Mouse (Mus musculus) layer of hippocampus, adult 9-11 months (tissue): ENCODE measurements around the gene Hist2h3c2.
A peak's percentile ranks its signal among the peaks of the same experiment; 100 is the strongest.
"Not testable (repeated sequence)": the region's sequence is repeated elsewhere in the genome, so short reads cannot be mapped to it uniquely, and the experiment has no call there.

Experiments
- DNase-seq: peaks from one replicate; pipeline ENCODE4 v3.0.0; 2022

Hist2h3c2 gene

DNA sequence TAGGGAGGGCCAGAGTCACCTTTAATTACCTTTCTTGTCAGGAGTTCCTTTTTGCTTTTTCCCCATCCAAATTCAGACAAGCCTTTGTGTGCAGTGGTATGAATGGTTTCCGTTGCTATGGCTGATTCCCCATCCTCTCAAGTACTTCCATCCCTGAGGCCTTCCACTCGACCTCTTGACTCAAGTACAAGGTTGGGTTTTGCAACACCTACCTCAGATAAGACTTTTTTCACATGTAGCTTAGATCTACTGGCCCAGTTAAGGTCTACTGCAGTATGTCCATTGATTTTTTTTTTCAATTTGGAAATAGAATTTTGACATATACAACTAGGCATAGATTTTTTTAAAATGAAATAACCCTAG lies 7.2 kb downstream of the Hist2h3c2 start:
- DNase-seq = no peak

GRCm38 (mm10) chr3:96230910-96231757 lies 7.8 kb downstream of the Hist2h3c2 start:
- no peak for DNase-seq

DNA sequence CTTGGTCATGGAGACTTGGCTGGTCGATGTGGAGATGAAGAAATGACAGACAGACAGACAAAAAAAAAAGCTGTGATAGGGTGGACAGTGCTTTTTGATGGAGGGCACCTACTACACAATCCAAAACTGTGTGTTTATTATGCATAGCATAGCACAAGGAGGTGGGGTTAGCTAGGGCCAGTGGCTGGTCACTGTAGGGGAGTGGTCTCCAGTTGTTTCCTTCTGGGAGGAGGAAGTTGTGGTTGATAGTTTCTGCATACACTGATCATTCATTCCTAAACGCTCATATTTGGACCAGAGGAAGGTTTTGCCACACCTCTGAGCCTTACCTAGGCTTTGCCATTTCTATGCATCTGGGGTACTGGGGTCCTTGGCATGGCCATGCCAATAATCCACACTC lies 8.5 kb downstream of the Hist2h3c2 start:
- DNase-seq = no peak

DNA sequence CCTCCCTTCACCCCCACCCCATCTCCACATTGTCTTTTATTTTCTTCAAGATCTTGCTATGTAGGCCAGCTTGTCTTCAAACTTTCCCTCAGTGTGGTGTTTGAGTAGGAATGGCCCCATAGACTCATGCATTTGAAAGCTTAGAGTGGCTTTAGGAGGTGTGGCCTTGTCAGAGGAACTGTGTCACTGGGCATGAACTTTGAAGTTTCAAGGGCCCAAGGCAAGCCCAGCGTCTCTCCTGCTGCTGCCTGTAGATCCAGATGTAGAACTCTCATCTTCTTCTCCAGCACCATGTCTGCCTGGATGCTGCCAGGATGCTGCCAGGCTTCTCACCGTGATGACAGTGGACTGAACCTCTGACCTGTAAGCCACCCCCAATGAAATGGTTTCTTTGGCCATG lies 10.1 kb downstream of the Hist2h3c2 start:
- DNase-seq = no peak

DNA sequence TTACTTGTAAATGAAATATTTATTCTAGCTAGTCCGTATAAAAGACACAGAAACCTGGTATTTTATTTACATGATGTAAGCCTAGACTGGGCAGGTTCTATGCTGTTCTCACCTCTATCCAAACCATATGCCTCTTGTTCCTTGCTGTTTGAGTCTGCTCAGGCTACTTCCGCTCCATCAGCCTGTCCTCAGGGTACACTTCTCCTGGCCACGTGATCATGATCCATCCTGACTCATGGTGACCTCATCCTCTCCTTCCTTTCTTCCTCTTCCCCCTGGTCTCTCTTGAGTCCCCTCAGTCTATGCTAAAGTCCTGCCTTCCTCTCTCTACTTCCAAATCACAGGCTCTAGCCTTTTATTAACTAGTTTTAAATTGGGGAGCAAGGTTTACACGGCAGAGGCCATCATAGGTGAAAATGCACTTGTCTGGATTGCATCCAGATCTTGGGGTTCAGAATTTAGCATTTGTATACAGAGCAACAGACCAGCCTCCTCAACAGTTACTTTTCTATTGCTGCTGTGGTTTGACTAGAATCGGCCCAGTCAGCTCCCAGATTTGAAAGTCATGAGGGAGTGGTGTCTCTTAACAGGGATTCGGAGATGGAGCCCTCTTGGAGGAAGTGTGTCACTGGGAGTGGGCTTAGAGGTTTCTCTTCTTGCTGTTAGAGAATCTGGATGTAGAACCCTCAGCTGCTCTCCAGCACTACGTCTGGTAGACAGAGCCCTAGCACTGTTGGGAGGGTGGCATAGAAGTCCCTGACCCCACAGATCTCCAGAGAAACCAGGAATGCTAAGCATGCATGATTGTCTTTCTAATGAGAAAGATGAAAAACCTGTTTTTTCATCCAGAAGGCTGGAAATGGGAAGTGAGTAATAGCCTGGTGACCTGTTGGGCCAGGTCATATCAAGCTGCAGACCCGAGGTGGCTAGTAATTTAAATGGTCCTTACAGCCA lies 12.0 kb downstream of the Hist2h3c2 start:
- peak; percentile 57 for DNase-seq

DNA sequence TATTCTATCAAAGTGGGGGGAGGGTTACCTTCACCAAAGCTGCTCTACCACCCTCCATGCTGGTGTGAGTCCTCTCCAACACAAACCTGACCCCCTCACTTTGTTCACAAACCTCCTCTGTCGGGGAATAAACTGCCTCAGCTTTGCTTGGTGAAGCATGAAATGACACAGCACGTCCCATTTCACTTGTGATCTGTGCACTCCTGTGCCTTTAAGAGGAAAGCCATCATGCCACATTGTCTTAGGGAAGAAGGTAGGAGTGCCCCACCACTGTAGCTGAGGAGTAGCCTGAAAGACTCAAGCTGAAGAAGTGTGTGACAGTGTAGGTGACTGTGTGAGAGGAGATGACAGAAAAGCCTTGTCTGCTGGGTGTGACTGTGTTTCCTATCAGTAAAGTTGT lies 13.5 kb downstream of the Hist2h3c2 start:
- no peak for DNase-seq

GRCm38 (mm10) chr3:96222774-96223173 lies 16.2 kb downstream of the Hist2h3c2 start:
- DNase-seq = no peak

GRCm38 (mm10) chr3:96221640-96222038 lies 17.3 kb downstream of the Hist2h3c2 start:
- DNase-seq = no peak

DNA sequence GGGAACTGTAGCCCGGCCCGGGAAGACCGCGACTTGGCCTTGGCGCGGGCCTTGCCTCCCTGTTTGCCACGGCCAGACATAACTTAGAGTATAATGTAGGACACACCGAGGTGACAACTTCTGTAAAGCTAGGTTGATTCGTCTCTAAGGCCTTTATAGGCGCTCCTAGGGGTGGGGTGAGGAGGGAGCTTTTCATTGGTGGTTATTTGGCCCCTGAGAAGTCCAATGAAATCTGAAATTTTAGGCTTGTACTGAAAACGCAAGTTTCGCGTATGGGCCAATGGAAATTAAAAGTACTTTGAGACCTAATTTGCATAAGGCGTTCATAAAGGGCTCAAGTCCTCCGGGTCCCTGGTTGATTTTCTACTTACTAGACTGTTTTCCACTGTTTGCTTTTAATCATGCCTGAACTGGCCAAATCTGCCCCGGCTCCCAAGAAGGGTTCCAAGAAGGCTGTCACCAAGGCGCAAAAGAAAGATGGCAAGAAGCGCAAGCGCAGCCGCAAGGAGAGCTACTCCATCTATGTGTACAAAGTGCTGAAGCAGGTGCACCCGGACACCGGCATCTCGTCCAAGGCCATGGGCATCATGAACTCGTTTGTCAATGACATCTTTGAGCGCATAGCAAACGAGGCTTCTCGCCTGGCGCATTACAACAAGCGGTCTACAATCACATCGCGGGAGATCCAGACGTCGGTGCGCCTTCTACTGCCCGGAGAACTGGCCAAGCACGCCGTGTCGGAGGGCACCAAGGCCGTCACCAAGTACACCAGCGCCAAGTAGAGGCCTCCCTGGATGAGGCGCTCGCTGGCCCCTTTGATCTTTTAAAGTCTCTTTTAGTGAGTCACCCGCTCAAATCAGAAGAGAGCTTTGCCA lies 17.9 kb downstream of the Hist2h3c2 start, which contains the start of the genes Hist2h2ac and Hist2h2be:
Gene Hist2h2ac, minus strand, starts transcription at position 116 of the 875 bp plus-strand sequence.
Gene Hist2h2be, plus strand, starts transcription at position 355 of the 875 bp plus-strand sequence.
- peak; percentile 93 for DNase-seq

DNA sequence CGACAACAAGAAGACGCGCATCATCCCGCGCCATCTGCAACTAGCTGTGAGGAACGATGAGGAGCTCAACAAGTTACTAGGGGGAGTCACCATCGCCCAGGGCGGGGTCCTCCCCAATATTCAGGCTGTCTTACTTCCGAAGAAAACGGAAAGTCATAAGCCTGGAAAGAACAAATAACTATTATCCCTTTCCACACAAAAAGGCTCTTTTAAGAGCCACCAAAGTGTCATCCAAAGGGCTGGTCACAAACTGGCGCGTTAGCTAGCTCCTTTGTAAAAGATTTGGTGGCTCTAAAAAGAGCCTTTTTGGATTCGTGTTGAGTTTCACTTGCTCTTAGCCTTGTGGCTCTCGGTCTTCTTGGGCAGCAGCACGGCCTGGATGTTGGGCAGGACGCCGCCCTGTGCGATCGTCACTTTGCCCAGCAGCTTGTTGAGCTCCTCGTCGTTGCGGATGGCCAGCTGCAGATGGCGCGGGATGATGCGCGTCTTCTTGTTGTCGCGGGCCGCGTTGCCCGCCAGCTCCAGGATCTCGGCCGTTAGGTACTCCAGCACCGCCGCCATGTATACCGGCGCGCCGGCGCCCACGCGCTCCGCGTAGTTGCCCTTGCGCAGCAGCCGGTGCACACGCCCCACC lies 18.7 kb downstream of the Hist2h3c2 start:
- not testable (repeated sequence) for DNase-seq

GRCm38 (mm10) chr3:96219661-96220130 lies 19.2 kb downstream of the Hist2h3c2 start, which contains the start of the genes Bola1 and Hist2h2ab:
Gene Bola1, minus strand, starts transcription at chr3:96219709.
Gene Hist2h2ab, plus strand, starts transcription at chr3:96219865.
- peak; percentile 88 for DNase-seq

- DNase-seq = no peak
Observed at GRCm38 (mm10) chr3:96219191-96219641, 19.7 kb downstream of the Hist2h3c2 start.

DNA sequence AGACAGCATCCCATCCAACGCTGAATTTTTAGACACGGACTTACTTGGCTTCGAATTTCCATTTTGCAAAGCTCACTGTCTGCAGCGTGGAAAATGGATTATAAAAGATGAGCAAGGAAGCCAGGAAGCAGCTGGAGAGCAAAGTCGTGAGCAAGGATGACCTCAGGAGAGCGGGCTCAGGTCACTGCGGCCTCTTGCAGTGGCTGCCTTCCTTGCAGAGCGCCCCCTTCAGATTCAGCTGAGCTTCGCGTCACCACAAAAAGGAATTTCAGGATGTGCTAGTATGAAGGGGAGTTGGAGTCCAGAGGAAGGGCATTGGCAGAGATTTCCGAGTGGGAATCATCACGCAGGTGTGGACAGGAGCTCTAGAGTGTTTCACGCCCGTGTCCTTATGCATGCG lies 29.7 kb downstream of the Hist2h3c2 start:
- DNase-seq = no peak

DNA sequence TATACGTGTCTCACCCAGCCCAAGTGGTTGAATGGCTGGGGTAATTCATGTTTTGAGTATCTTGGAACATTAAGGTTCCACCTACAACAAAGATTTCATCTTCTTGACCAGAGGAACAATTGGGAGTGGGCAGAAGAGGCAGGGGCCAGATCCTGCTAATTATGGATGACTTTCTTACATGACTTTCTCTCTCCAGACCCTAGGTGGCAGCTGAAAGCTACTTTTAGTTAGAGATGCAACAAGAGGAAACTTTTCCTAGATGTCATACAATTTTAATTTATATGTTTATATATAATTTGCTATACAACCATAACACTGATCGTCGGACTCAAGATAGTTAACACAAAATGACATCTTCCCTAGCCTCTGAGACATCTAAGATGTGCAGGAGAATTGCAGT lies 31.1 kb downstream of the Hist2h3c2 start:
- DNase-seq = no peak

DNA sequence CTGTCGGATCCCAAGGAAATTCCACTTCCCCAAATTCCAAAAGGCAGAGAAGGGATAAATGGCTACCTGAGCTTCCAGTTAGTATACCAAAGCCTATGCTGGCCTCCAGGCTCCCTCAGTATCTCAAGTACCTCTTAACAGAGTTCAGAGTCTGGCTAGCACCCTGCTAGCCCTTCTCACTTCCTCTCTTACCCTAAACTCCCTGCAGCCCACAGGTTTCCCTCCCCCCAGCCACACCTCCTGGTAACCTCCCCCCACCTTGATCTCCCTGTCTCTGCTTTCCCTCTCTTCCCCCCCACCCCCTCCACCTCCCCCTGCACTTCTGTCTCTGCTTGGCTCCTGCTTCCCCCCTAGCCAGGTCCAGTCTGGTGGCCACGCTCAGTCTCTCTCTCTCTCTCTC lies 39.2 kb downstream of the Hist2h3c2 start:
- DNase-seq = no peak

DNA sequence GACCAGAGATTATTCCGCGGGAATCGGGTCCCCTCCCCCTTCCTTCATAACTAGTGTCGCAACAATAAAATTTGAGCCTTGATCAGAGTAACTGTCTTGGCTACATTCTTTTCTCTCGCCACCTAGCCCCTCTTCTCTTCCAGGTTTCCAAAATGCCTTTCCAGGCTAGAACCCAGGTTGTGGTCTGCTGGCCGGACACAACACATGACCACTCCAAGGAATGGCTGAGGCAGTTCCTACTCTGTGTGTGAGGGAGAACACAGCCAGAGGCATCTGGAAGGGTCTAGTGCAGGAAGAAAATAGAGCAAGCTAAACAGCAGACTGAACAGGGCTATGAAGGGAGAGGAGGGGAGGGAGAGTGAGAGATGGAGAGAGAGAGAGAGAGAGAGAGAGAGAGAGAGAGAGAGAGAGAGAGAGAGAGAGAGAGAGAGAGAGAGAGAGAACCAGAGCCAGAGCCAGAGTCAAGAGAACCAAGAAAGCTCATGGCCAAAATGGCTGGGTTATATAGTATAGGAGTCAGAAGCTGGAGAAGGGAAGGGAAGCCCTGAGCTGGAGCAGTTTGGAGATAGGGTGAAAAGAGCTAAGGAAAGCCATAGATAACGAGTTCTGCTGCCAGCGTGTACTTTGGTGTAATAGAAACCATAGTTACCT lies 40.2 kb downstream of the Hist2h3c2 start:
- DNase-seq = not testable (repeated sequence)

DNA sequence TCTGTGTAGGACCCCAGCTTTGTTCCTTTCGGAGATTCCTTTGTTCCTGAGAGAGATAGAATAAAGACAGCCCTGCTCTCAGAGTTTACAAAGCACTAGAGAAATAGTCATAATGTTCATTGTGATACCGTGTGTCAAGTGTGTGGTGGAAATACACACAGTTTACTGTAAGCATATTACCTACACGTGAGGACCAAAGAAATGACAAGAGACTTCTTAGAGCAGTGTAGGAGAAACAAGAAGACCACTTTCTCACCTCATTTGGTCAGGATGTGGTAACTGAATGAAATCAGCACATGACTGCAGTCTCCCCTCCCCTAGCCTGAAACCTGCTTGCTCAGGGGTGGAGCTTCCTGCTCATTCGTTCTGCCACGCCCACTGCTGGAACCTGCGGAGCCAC lies 40.7 kb downstream of the Hist2h3c2 start:
- DNase-seq = no peak

DNA sequence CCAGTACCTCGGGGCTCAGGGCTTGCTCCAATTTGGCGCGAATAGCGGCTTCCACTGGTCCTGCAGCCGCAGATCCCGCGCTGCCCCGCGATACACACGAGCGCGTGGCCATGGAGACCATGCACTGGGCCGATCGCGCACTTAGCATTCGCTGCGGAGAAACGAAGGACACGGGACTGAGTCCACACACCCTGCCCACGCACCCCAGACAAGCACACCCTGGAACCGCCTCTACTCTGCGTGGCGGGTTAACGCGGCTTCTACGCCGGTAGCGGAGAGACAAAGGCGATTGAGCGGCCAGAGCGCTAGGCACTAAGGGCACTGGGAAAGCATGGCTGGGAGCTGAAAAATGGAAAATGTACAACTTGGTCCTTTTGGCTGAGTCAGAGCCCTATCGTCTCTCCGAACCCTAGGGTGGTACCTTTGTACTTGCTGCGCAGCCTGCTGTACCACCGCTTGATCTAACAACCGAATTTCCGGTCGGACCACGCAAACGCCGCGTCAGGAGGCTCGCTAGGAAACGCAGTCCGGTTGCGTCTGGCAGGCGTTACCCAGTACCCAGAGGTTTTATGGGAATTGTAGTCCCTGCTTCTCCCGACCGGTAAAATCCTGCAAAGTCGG lies 41.7 kb downstream of the Hist2h3c2 start:
- peak; percentile 94 for DNase-seq

DNA sequence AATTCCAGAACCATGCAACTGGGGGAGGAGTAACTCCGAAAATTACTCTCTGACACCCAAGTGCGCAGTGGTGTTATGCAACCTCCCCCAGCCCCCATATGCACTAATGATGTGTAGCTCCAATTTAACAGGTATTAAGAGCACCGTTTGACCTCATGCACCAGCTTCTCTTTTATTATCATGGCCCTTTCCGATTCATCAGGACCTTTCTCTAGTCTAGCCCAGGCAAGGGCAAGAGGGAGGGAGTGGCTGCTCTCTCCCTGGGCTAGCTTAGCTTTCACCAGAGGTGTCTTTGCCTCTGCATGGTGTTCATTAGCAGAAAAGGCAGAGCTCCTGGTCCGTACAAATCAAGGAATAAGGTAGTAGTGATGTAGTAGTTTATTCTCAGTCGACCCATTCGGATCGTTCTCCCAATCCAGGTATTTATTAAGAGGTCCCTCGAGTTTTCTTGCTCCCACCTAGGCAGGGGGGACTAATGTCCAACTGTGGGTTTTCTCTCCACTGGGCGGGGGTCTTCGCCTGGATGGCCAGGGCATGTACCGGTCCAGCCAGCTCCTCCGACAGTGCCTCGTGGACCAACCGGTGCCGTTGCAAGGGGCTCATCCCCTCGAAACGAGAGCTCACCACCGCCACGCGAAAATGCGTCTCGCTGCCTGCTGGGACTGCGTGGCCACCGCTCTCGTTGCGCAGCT lies 42.3 kb downstream of the Hist2h3c2 start:
- DNase-seq = no peak
